Mouse (Mus musculus) neural tube, embryonic 11.5 days (tissue): ENCODE measurements around the gene Sel1l. TPM values are rescaled to one million over a fixed set of nuclear protein-coding genes. Genes with fewer than 3 reads are reported as not detected.

Experiments used
- ATAC-seq: fragments of 200-750 bp; cut with Nextera tagmentation; 2 replicates; pipeline ENCODE4 v1.8.0; 2017; ENCODE audit warnings: moderate number of reproducible peaks, mild to moderate bottlenecking, moderate TSS enrichment, moderate library complexity; ENCODE audit not compliant: insufficient read depth, low FRiP score, low TSS enrichment
- DNase-seq: peaks from one replicate; pipeline ENCODE4 v3.0.0-alpha.2; 2015; ENCODE audit warnings: low spot score
- H3K27ac ChIP-seq: fragments of 300-500 bp; sonication (generic); 2 replicates; pipeline ENCODE4 v1.5.1; 2014; ENCODE audit warnings: low read depth, mild to moderate bottlenecking, low read length
- H3K27me3 ChIP-seq: fragments of 300-500 bp; sonication (generic); 2 replicates; pipeline ENCODE4 v1.6.1; 2014; ENCODE audit warnings: mild to moderate bottlenecking, low read length, mixed read lengths; ENCODE audit not compliant: control insufficient read depth, insufficient read depth
- H3K36me3 ChIP-seq: fragments of 300-500 bp; sonication (generic); 2 replicates; pipeline ENCODE4 v1.6.1; 2014; ENCODE audit warnings: mild to moderate bottlenecking, low read length, moderate library complexity, mixed read lengths; ENCODE audit not compliant: control insufficient read depth, insufficient read depth
- H3K4me1 ChIP-seq: fragments of 300-500 bp; sonication (generic); 2 replicates; pipeline ENCODE4 v1.6.1; 2014; ENCODE audit warnings: low read length, mixed read lengths; ENCODE audit not compliant: control insufficient read depth, insufficient read depth
- H3K4me2 ChIP-seq: fragments of 300-500 bp; sonication (generic); 2 replicates; pipeline ENCODE4 v1.6.1; 2014; ENCODE audit warnings: low read depth, mild to moderate bottlenecking, moderate library complexity
- H3K4me3 ChIP-seq: fragments of 300-500 bp; sonication (generic); 2 replicates; pipeline ENCODE4 v1.5.1; 2014; ENCODE audit warnings: low read depth, low read length
- H3K9ac ChIP-seq: fragments of 300-500 bp; sonication (generic); 2 replicates; pipeline ENCODE4 v1.6.1; 2014; ENCODE audit warnings: mild to moderate bottlenecking, low read length
- H3K9me3 ChIP-seq: fragments of 300-500 bp; sonication (generic); 2 replicates; pipeline ENCODE4 v1.6.1; 2016; ENCODE audit warnings: low read length; ENCODE audit not compliant: control insufficient read depth
- WGBS: fragments of 180-500 bp; shearing (Covaris S2); extraction: QIAGEN DNeasy Blood & Tissue Kit; methylation state at CpG from one replicate; pipeline ENCODE4 v1.1.7; 2014; 5-methylcytosine and 5-hydroxymethylcytosine counted together
- polyA plus RNA-seq: library from polyadenylated mRNA; unstranded; fragments of >200 nt; fragmentation: Nextera tagmentation; extraction: Ambion mirVana; gene quantifications from 2 replicates; pipeline ENCODE4 v1.2.1, GENCODE M21; 2014

Gene Sel1l
- polyA plus RNA-seq, 1 experiment from 2014 or later = 98.1 TPM

DNA sequence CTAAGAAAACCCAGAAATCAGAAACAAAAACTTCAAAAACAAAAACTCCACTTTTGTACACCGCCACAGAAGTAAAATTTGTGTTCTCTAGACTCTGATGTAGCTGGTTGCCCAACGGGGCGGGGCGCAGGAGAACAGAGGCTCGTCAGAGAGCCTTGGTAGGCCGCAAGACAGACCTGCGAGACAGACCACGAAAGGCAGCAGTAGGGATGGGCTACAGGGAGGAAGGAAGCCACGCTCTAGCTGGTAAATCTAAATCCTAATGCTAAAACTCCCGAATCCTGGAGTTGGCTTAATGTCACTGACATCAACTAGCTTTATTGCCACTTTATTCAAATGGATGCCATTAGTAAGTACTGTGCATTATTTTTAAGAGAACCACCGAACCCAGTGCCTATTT is 41.9 kb downstream of the Sel1l start:
- no peaks in the 10 kb centered on the region for H3K27me3 ChIP-seq
- WGBS = 92% methylated on average over 11 of the region's 11 CpGs
- no peak overlapping the region for H3K9ac ChIP-seq
- DNase-seq (no peak), ATAC-seq (no peak)
- no peak overlapping the region for H3K27ac ChIP-seq
- H3K4me1 ChIP-seq = no peaks in the 10 kb centered on the region
- no peaks in the 10 kb centered on the region for H3K9me3 ChIP-seq
- no peak overlapping the region for H3K4me2 ChIP-seq
- no peak overlapping the region for H3K4me3 ChIP-seq
- peaks cover 6% of the 10 kb centered on the region; the same call in 1 of the 2 replicates for H3K36me3 ChIP-seq

DNA sequence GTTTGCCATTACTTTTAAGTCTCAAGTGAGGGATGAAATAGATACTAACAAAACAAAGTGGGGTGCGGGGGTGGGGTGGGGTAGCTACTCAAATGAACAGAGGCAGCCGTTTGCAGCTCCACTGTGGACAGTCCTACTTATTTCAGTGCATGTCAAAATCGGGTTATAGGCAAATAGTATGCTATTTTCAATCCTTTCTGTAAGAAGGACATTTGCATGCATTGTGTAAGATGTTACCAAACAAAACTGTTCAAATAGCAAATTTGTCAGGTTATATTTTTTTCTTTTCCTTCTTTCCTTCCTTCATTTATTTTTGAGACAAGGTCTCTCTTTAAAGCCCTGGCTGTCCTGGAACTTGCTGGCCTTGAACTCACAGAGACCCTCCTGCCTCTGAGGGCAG is 44.7 kb downstream of the Sel1l start:
- Histone ChIP-seq H3K9me3 (no peaks in the 10 kb centered on the region), H3K4me2 (no peak overlapping the region), H3K27me3 (no peaks in the 10 kb centered on the region), H3K4me1 (no peaks in the 10 kb centered on the region), H3K27ac (no peak overlapping the region), H3K4me3 (no peak overlapping the region), H3K36me3 (peaks cover 2% of the 10 kb centered on the region; the same call in 1 of the 2 replicates), H3K9ac (no peak overlapping the region)
- ATAC-seq (no peak), DNase-seq (no peak)
- 79% methylated on average over 3 of the region's 3 CpGs for WGBS

DNA sequence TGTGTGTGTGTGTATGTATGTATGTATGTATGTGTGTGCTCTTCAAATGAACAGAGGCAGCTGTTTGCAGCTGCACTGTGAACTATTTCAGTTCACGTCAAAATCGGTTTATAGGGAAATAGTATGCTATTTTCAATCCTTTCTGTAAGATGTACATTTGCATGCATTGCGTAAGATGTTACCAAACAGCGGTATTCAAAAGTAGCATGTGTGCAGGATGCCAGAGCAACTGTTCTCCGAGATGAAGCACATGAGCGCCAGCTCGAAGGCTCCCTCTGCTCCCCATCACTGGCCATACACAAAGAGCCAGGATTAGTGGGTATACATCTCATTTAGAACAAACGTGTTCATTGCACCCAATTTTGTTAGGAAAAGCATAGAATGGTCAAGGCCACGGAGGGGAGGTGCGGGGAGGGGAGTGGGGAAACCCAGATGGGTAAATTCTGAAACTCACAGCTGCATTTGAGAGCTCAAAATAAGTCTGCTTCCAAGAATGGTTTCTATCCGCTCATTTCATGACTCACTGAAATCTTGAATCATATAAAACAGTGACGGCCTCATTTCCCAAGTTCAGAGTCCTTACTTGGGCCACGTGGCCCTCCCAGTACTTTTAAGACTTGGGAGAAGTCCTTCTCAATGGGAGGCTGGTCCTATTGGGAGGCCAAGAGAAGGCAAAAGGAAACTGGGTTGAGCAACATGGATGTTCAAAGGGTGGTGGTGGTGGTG is 45.6 kb downstream of the Sel1l start:
- Histone ChIP-seq H3K27ac (no peak overlapping the region), H3K4me1 (no peaks in the 10 kb centered on the region), H3K27me3 (no peaks in the 10 kb centered on the region), H3K4me2 (no peak overlapping the region), H3K36me3 (no peaks in the 10 kb centered on the region; the same call in 1 of the 2 replicates), H3K9ac (no peak overlapping the region), H3K4me3 (no peak overlapping the region), H3K9me3 (no peaks in the 10 kb centered on the region)
- DNase-seq (no peak), ATAC-seq (no peak)
- WGBS = 89% methylated on average over 13 of the region's 13 CpGs

DNA sequence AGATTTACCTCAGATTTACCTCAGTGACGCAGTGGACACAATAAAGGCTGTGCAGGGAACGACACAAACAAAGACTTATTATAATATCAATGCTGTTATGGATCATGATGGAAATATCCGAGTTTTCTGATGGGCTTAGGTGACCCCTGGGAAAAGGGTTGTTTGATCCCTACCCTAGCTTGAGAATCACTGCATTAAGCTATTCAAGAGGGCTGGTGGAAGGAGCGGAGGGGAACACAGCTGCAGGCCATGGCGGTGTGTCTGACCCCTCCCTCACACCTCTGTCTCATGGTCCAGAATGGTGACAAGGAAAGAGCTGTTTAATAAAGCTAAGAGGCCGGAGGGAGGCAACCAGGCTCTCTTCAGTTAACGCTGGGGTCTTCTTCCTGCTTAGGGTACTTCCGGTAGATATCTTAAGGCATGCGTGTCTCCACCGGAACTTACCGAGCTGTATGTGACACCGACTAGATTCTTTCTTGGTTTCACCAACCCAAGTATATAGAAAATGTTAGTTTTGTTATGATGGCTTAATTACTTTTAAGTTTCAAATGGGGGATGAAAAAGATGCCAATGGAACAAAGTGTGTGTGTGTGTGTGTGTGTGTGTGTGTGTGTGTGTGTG is 46.3 kb downstream of the Sel1l start:
- DNase-seq = no peak
- no peaks in the 10 kb centered on the region for H3K4me1 ChIP-seq
- no peak overlapping the region for H3K4me2 ChIP-seq
- H3K27me3 ChIP-seq = no peaks in the 10 kb centered on the region
- 89% methylated on average over 12 of the region's 12 CpGs for WGBS
- no peaks in the 10 kb centered on the region for H3K9me3 ChIP-seq
- ATAC-seq = no peak
- no peak overlapping the region for H3K27ac ChIP-seq
- H3K36me3 ChIP-seq = no peaks in the 10 kb centered on the region; the same call in 1 of the 2 replicates
- no peak overlapping the region for H3K4me3 ChIP-seq
- no peak overlapping the region for H3K9ac ChIP-seq

DNA sequence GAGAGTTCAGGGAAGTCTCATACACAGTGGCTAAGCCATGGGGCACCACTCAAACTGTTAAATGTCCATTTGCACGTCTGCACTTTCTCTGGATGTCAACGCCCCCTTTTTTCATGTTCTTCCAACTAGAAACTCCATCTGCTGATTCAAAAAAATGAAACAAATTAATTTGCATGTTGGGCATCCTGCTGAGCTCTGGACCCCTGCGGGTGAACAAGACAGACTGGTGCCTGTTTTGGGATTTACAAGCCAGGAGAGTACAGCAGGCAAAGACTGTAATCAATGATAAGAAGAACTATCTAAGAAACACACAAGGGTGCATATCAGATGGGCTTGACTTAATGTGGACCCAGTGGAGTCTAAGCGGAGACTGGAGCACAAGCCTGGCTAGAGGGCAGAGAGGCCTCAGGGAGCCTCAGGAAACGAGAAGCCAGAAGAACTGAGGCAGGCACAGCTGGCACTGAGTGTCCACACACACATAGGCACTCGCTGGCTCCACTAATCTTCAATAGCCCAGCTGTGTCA is 48.0 kb downstream of the Sel1l start:
- no peak for ATAC-seq
- 74% methylated on average over 6 of the region's 6 CpGs for WGBS
- Histone ChIP-seq H3K4me3 (no peak overlapping the region), H3K27ac (no peak overlapping the region), H3K36me3 (no peaks in the 10 kb centered on the region), H3K27me3 (no peaks in the 10 kb centered on the region), H3K4me2 (no peak overlapping the region), H3K9ac (no peak overlapping the region), H3K4me1 (no peaks in the 10 kb centered on the region), H3K9me3 (no peaks in the 10 kb centered on the region)
- no peak for DNase-seq

DNA sequence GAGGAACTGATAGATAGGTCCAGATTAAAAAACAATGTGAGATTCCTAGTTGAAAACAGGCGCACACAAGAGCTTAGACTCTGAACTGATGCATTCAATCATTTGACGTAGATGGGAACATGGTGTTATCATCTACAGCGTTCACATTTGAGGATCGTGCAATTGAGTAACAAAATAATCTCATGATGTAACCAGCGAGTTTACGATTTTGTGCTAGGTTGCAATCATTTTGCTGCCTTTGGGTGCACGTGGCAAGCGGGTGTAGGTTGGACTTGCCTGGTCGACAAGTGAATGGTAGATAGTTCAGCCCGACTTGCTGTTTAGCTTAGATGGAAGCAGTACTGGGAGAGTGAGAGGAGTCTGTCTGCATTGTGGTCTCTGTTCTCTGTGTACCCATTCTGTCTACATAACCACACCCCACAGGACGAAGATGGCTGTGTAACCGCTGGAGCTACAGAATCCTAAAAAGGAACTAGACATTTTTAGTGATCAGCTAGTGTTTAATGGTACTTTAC is 49.1 kb downstream of the Sel1l start:
- no peak overlapping the region for H3K27ac ChIP-seq
- no peak overlapping the region for H3K4me3 ChIP-seq
- no peak for DNase-seq
- H3K27me3 ChIP-seq = no peaks in the 10 kb centered on the region
- no peak for ATAC-seq
- WGBS = 79% methylated on average over 12 of the region's 12 CpGs
- no peak overlapping the region for H3K9ac ChIP-seq
- H3K4me2 ChIP-seq = no peak overlapping the region
- H3K36me3 ChIP-seq = no peaks in the 10 kb centered on the region
- no peaks in the 10 kb centered on the region for H3K9me3 ChIP-seq
- H3K4me1 ChIP-seq = no peaks in the 10 kb centered on the region

DNA sequence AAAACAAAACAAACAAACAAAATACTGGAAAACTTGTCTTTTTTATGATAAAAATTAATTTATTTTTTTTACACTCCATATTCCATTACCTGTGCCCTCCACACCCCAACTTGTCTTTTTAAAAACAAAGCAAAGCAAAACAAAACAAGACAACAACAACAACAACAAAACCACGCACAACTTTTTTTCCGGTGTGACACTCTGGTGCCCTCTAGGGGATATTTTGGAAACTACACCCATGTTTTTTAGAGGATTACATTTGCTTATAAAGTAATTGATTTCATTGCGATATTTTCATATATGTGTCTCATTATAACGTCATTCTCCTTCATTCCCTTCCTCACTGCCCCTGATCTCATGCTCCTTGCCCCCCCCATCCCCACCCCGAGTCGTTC is 49.6 kb downstream of the Sel1l start:
- Histone ChIP-seq H3K4me1 (no peaks in the 10 kb centered on the region), H3K36me3 (no peaks in the 10 kb centered on the region), H3K4me2 (no peak overlapping the region), H3K4me3 (no peak overlapping the region), H3K27ac (no peak overlapping the region), H3K9me3 (no peaks in the 10 kb centered on the region), H3K9ac (no peak overlapping the region), H3K27me3 (no peaks in the 10 kb centered on the region)
- DNase-seq (no peak), ATAC-seq (no peak)
- WGBS = 27% methylated on average over 6 of the region's 6 CpGs

DNA sequence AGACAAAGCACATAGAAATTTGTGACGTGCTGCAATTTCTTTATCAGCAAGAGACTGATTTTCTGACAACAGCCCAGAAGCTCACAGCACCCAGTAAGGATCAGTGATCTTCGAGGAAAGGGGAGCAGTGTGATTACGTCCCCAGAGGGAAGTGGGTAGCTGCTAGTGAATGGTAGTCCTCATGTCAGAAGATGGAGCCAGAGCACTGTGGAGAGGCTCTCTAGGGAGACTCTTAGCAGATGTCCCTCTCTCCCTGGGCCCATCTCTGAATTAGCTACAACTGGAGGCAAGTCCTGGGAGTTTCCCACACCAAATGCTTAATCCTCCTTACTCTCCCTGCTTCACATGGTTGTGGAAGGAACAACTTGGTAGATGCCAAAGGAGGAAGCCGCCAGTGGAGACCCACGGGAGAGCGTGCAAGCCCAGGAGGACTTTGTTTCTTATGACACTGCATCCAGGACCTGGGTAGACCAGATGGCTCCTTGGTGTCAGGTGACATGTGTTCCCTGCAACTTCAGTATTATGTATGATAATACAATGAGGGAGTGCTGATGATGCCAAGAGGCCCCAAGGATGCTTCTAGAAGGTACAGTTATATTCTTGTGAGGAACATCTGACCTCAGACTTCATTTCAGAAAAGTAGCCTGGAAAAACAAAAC is 50.1 kb downstream of the Sel1l start:
- H3K9ac ChIP-seq = no peak overlapping the region
- no peak for DNase-seq
- H3K36me3 ChIP-seq = no peaks in the 10 kb centered on the region
- H3K4me3 ChIP-seq = no peak overlapping the region
- no peaks in the 10 kb centered on the region for H3K4me1 ChIP-seq
- no peak overlapping the region for H3K27ac ChIP-seq
- H3K27me3 ChIP-seq = no peaks in the 10 kb centered on the region
- no peak overlapping the region for H3K4me2 ChIP-seq
- ATAC-seq = no peak
- no peaks in the 10 kb centered on the region for H3K9me3 ChIP-seq
- WGBS = 78% methylated on average over 6 of the region's 6 CpGs
